Mouse (Mus musculus): ENCODE data around the gene Gm21983.
A peak's percentile ranks its signal among the peaks of the same experiment; 100 is the strongest.

Gm21983 gene

DNA sequence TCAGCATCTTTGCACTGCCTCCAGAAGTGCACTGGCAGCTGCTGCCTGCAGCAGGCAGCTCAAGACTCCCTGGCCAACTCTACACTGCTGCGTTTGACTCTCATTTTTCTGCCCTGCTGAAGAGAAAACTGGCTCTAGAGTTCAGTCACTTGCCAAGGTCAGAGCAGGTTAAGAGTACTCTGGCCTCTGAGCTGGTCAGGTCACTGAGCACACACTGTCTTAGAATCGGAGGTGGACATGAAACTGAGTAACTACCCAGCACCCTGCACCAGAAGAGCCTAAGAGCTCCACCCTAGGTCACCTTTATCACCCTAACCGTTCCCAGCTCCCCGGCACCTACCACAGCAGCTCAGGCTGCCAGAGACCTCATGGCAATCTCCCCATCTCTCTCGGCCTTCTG lies 5.1 kb upstream of the Gm21983 start:
- no peak for DNase-seq (ENCODE audit: extremely low spot score, low spot score)

DNA sequence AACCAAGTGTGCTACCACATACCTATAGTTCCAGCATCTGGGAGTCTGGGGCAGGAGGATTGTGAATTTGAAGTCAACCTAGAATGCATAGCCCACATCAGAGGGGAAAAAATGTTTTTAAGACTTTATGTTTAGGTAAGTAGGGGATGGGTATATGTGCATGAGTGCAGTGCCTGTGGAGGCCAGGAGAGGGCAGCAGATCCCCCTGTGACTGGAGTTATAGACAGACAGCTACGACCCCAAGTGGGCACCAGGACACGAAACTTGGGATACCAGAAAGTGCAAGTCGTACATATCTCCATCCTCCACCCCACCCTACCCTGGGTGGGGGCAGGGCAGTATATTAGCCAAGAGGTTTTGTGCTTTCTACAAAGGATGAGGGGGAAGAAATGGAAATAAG lies 4.1 kb upstream of the Gm21983 start:
- peak; percentile 64 for DNase-seq (ENCODE audit: extremely low spot score, low spot score)

DNA sequence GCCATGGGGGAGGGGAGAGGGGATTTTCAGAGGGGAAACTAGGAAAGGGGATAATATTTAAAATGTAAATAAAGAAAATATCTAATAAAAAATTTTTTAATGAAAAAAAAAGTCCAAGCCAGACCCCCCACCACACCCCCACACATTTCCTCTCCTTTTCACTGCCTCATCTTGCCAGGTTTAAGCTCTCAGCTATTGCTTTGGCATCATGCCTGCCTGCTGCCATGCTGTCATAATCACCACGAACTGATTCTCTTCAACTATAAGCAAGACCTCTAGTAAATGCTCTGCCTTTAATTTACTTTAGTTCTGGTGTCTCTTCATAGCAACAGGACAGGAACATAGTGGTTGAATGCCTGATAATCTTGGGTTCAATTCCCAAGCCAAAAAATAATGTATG lies 1.6 kb upstream of the Gm21983 start:
- DNase-seq (ENCODE audit: extremely low spot score, low spot score), result no peak

DNA sequence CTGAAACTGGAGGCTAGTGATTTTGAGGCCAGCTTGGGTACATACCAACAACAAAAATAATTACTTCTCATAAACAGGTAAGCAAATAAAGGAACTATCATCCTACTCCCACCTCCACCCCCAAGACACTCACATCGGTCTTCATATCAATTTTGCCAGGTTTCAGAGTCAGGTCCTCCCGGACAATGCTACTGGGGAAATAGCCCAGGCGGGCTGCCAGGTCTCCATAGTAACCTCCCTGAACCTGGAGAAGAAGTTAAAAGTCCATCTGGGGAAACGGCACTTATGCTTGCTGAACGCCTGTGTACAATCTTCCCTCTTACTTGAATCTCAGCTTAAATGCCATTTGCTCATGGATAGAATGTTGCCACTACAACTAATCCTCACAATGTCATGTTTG lies 850 bp downstream of the Gm21983 start:
- no peak for DNase-seq (ENCODE audit: extremely low spot score, low spot score)

DNA sequence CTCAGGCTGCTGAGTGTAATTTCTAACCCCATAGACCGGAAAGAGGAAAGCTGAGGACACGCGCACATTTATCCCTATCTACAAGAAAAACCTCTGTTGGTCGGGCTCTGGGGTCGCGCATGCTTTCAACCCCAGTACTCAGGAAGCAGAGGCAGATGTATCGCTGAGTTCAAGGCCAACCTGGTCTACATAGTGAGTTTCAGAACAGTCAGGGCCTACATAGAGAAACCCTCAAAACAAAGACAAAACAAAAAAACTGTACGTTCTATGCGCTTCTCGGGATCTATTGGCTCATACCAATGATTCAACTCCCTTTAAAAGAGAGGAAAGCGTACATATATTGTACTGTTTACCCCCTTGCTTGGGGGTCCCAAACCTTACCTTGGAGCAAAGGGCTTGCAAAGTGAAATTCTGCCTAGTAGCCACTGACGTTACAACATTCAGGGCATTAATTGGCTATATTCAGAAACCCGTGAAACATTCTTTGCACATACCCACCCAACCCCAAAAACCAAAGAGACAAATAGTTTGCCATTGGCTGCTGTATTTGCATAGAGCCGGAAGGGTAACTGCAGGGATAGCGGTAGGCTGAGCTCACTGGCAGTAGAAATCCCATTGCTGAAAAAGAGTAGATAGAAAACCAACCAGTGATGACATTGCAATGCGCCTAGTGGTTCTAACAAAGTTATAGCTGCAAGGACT lies 1.5 kb downstream of the Gm21983 start:
- no peak for DNase-seq (ENCODE audit: extremely low spot score, low spot score)

DNA sequence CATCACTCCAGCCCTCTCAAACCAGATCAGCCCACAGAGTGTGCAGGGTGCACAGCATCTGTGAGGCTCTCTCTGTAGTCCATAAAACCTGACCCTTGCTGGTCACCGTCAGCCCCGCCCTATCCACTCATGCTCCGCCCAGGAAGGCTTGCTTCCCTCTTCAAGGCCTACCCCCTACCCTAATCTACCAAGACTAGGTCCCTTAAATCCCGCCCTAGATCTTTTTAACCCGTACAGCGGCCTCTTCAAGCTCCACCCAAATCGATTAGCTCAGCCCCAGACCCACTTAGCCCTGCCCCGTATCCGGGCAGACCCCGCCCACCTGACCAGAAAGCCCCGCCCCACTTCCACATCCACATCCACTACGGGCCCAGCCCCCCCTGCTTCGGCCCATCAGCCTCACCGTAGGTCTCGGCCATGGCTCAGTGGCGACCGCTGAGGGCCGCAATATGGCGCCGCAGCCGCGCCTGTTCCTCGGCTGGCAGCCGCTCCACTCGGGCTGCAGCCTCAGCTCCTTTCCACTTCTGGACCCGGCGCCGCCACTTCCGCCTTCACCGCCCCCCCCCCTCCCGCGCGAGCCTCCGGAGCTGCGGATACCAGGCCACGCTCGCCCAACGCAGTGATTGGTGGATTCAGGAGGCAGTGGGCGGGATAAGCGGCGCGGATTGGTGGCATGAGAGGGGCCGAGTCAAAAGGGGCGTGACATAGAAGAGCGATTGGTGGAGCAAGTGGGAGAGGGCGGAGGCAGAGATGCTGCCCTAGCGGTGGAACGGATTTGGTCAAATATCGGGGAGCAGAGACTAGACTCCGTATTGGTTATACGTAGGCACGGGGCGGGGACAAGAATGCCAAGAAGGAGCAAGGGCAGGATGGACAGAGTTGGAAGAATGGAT lies 2.3 kb downstream of the Gm21983 start, which contains the start of gene Rab4b:
TSS of gene Rab4b (minus strand) at position 573 of the 893 bp plus-strand sequence.
- peak; percentile 99 for DNase-seq (ENCODE audit: extremely low spot score, low spot score)

DNA sequence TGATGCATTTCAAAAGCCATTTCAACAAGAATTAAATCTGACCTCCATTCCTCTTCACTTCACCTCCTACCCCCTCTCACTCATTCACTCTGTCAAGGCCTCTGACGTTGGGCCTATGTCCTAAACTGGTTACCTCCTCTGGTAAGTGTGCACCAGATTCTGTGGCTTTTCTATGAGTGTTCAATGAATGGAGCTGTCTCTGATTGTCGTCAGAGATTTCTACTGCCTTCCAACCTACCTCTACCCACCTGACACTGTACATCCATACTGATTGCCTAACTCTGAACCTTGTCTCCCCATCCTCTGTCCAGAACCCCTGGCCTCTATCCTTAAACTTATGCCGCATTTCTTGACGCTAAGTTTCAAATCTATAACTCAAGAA lies 3.0 kb downstream of the Gm21983 start:
- no peak for DNase-seq (ENCODE audit: extremely low spot score, low spot score)

DNA sequence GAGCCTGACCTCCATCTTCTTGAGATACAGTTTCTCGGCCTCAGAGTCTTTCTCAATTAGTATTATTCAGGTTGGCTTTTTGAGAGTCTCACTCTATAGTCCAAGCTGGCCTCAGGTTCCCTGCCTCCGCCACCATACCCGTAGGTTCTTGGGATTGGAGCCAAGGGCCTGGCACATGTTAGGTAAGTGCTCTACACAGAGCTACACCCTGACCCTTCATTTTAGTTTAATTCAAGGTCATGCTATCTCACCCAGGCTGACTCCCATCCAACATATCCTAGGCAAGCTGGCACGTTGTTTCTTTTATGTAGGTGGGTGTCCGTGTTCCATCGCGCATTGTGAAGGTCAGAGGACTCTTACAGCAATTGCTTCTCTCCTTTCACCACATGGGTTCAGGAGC lies 6.0 kb downstream of the Gm21983 start:
- DNase-seq (ENCODE audit: extremely low spot score, low spot score), result no peak

DNA sequence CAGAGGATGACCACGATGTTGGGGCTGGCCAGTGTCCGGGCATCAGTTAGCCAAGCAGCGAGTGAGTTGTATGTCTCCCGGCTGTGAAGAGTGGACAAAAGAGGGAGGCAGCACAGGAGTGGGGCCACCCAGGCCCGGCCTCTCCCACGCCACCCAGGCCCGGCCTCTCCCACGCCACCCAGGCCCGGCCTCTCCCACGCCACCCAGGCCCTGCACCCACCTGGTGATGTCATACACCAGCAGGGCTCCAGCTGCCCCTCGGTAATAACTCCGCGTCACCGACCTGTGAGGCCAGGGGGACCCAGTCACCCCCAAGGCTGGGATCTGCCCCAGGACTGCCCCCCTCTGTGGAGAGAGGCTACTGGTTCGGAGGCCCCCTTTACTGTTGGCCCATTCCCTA lies 6.4 kb downstream of the Gm21983 start:
- DNase-seq (ENCODE audit: extremely low spot score, low spot score), result no peak

DNA sequence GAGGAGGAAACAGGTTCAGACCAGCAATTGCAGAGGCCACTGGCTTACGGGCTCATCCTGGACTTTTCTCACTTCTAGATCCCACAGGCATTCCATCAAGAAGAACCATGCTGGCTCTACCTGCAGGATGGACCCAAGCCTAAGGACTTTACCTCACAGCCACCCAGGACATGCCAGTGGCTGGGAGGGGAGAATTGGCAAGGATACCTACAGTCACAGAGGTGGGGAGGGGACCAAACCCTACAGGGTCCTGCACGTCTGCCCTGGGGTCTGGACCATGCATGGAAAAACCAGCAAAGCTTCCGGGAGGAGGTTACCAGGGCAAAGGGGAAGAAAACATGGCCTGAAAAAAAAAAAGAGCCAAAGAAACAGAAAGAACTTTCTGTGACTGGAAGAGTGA lies 9.9 kb downstream of the Gm21983 start:
- no peak for DNase-seq (ENCODE audit: extremely low spot score, low spot score)

DNA sequence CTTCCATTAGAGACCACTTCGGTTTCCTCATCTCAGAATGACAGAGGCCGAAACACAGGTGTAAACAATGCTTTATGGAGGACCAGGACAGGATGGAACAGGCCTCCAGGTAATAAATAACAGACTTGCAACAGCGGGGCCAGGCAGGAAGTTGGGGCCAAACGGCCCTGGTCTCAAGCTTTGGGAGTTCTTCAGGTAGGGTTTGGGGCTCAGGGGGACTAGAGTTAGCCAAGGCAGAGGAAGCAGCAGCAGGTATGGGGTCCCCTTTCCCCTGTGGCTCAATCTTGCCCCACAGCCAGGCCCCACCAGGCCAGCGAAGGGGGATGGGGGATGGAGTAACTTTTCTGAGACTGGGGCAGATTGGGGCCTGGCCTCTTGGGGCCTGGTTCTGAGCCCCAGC lies 12.5 kb downstream of the Gm21983 start:
- DNase-seq (ENCODE audit: extremely low spot score, low spot score), result no peak

DNA sequence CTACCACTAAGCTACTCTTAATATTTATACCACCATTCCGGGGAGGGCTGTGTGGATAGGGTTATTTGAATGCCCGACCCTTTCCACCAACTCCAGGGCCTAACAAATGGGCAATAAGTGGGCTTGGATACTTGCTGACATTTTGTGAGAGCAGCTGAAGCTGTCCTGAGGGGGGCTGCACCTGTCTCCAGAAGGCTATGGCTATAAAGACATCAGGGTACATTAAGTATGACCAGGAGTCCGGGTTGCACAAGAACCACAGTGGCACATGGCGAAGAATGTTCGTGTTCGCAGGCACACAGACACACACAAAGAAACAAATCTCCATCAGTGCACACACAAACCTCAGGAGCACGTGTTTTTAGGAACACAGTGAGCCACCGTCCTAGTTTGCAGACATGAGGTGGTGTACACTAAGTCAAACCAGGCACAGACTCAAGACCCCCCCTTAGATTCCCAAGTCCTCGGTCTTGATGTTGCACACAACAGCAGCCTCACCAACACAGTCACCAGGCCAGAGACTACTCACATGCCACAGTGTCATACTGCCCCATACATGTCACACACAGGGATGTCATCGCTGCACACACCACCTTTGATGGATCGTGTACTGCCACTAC lies 13.3 kb downstream of the Gm21983 start:
- DNase-seq (ENCODE audit: extremely low spot score, low spot score), result no peak

DNA sequence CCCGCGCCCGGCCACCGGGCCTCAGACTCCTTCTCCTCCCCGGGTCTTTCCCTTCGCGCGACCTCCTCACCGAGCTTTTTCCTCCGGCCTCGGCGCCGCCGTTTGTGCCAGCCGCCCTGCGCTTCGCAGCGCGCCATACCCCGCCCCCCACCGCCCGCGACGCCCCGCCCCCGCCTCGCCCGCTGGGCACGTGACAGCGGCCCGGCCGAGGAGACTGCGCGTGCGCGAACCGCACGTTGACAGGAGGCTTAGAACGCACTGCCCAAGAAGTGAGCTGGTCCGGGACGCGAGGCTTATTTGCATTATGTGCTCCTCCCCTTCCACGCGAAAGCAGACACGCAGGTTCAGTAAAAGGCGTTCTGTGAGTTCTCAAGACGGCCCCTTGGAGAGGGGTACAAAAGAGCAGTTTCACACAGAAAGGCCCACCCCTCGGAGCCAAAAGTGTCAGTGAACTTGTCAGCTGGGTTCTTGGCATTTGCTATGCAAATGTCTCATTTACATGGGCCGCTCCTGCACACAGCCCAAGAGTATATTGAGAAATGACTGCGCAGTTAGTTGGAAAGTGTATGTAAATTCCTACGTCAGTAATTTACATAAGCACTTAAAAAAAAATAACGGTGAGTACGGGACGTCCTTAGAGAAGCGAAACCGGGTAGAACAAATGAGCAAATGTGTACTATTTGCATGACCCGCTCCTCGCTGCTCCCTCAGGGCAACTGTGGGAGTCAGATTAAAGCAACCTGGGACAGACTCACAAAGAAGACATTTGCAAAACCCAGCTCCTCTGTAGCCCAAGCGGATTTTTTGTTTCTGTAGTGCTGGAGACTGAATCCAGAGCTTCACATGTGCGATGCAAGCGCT lies 14.0 kb downstream of the Gm21983 start, which contains the start of gene Egln2:
TSS of gene Egln2 (minus strand) at position 189 of the 861 bp plus-strand sequence.
- peak; percentile 96 for DNase-seq (ENCODE audit: extremely low spot score, low spot score)

DNA sequence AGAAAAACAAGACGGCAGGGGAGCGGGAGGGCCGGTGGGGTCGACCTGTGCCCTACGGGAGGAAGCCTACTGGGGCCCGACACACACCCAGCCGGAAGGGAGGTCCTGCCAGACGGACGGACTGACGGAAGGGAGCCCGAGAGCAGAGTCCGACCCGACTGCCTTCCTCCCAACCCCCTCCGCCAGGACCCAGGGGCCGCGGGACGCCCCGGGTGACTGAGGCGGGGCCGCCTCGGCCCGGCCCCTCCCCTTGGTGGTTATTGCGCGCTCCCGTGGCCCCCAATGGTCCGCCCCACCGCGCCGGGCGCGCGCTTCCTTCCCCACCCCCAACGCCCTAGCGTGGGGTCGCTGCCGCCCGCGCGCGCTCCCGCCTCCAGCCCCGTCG lies 14.7 kb downstream of the Gm21983 start:
- DNase-seq (ENCODE audit: extremely low spot score, low spot score), result no peak

DNA sequence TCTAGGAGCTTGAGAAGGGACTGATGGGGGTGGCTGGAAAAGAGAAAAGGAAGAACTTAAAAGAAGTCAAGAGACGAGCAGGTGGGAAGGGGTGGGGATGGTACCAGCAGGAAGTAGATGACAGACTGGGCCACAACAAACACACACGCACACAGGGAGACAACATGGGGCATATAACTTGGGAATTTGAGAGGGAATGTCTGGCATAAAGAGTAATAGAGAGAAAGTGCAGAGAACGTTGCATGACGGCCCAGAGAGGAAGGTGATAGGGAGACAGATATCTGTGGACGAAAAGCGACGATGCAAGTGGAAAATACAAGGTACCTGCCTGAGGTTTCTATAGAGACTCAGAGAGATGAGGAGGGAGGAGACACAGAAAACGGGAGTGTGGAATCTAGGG lies 15.2 kb downstream of the Gm21983 start:
- DNase-seq (ENCODE audit: extremely low spot score, low spot score), result no peak

DNA sequence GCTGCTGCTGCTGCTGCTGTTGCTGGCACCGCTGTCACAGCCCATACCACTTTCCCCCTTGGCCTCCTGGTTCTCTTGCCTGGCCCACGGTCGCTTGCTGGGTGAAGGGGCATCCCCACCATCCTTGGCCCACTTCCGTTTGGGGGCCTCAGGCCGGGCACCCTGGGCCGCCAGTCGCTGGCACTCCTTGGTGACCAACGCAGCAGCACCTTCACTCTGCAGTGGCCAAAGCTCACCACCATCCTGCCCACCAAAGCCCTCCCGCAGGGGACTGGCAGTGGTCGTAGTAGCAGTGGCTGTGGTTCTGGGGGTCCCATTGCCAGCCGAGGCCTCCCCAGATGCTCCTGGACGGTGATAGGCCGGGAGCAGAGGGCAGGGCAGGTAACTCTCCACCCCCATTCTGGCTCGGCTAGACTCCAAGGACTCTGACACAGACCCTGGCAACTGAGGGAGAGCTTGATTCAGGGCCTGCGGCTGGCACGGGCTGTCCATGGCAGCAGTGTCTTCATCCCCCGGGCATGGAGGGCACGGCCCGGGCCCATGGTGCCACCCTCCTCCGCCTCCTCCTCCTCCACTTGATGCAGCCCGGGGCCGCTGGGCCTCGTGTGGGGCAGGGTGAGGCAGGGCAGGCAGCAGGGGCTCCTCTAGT lies 15.8 kb downstream of the Gm21983 start:
- no peak for DNase-seq (ENCODE audit: extremely low spot score, low spot score)

DNA sequence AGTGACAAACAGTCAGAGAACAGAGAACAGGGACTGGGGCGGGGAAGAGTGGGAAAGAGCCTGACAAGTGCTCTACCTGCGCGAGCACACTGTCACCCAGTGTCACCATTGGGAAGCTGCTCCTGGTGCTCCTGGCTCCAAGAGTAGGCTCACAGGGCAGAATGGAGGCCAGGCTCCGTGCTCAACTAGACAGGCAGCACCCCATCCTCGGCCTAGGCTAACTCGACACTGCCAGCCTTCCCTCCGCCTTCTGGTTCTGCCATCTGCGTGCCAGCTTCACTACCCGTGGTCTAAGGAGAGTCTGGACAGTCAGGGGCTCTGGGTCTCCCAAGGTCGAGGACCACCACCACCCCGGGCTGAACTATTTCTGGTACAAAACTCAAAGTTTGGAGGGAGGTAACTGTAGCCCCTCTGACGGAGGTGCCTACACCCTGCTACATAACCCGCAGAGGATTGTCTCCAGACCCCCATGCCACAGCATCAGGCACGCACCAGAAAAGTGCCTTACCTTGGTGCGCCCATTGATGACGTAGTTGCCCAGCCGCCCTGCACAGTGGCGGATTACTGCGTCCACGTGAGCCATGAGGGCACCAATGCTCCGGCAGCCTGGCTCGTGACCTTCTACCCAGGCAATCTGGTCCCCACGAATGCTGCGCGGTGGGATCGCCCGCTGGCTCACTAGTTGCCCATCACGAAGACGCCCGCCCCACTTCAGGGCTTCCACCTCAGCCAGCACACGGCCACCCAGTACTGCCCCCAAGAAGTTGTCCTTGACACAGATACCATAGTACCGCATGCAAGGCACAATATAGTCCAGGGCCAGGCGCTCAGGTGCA lies 16.6 kb downstream of the Gm21983 start:
- no peak for DNase-seq (ENCODE audit: extremely low spot score, low spot score)

DNA sequence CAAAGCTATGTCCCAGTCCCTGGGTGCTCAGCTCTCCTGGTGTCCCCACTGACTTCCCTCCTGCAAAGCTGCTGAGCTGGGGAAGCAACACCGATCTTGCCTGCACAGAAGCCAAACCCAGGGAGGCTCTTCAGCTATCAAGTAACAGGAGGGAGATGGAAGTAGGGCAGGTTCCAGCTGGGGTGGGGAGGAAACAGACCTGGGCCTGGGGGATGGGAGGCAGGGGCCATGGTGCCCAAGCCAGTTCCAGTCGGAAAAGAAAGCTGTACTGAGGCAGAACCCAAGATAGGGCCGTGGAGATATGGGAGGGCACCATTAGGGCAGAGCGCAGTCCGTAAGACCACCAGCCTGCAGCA lies 17.5 kb downstream of the Gm21983 start:
- DNase-seq (ENCODE audit: extremely low spot score, low spot score), result no peak

DNA sequence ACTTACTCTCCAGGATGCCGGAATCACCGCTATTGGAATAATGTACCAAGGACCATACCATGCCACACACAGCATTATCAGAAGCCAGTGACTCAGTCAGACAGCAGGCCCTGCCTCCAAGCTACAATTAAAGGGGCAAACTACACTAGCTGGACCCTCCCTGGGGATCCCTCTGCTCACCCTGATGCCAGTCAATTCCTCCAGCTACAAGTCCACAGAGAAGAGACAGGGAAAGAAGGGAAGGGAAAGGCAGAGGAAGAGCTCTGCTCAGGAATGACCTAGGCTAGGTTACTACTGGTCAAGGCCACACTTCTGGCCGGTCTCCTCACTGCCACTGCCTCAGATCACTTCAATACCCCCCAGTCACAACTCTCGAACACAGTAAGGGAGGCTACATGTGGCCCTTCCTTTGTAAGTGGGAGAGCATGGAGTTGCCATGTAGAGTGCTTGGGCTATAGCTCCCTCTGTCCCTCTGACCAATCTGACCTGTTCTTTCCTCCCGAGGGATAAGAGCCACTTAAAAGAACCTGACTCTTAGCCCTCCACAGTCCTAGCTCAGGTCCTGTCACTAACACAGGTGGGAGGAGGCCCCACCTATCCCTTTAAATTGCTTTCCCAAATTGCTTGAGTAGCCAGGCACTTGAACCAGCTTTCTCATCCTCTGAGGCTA lies 18.0 kb downstream of the Gm21983 start:
- no peak for DNase-seq (ENCODE audit: extremely low spot score, low spot score)

Data from neural tube, embryonic 10.5 days (tissue).